Mouse (Mus musculus) intestine, embryonic 15.5 days (tissue): ENCODE data around the gene Utrn. TPM values are rescaled to one million over a fixed set of nuclear protein-coding genes. Genes with fewer than 3 reads are reported as not detected.

Experiments used
- ATAC-seq: fragments of 200-750 bp; cut with Nextera tagmentation; 2 replicates; pipeline ENCODE4 v1.8.0; 2017; ENCODE audit warnings: moderate TSS enrichment, moderate library complexity
- H3K27ac ChIP-seq: fragments of 300-500 bp; sonication (generic); 2 replicates; pipeline ENCODE4 v1.5.1; 2015; ENCODE audit warnings: mild to moderate bottlenecking, inconsistent platforms
- H3K27me3 ChIP-seq: fragments of 300-500 bp; sonication (generic); replicated peaks from 2 replicates; pipeline ENCODE4 v1.6.1; 2015; ENCODE audit warnings: inconsistent platforms
- H3K36me3 ChIP-seq: fragments of 300-500 bp; sonication (generic); 2 replicates; pipeline ENCODE4 v1.6.1; 2015; ENCODE audit warnings: inconsistent platforms
- H3K4me1 ChIP-seq: fragments of 300-500 bp; sonication (generic); replicated peaks from 2 replicates; pipeline ENCODE4 v1.6.1; 2015; ENCODE audit warnings: inconsistent platforms
- H3K4me2 ChIP-seq: fragments of 300-500 bp; sonication (generic); replicated peaks from 2 replicates; pipeline ENCODE4 v1.6.1; 2015; ENCODE audit warnings: mild to moderate bottlenecking, inconsistent platforms
- H3K4me3 ChIP-seq: fragments of 300-500 bp; sonication (generic); replicated peaks from 2 replicates; pipeline ENCODE4 v1.5.1; 2015; ENCODE audit warnings: inconsistent platforms
- H3K9ac ChIP-seq: fragments of 300-500 bp; sonication (generic); 2 replicates; pipeline ENCODE4 v1.6.1; 2015; ENCODE audit warnings: inconsistent platforms
- H3K9me3 ChIP-seq: fragments of 300-500 bp; sonication (generic); 2 replicates; pipeline ENCODE4 v1.6.1; 2016; ENCODE audit warnings: inconsistent platforms
- WGBS: fragments of 180-500 bp; shearing (Covaris S2); methylation state at CpG from one replicate; pipeline ENCODE4 v1.1.7; 2015; 5-methylcytosine and 5-hydroxymethylcytosine counted together
- polyA plus RNA-seq: library from polyadenylated mRNA; unstranded; fragments of >200 nt; fragmentation: Nextera tagmentation; extraction: Ambion mirVana; gene quantifications from 2 replicates; pipeline ENCODE4 v1.2.1, GENCODE M21; 2015

Utrn gene
- polyA plus RNA-seq, 1 experiment from 2014 or later, result 43.8 TPM

- 67% methylated on average over 1 of the region's 1 CpGs for WGBS
- Histone ChIP-seq H3K4me1 (peaks cover 17% of the 10 kb centered on the region; the same call in 1 of the 2 replicates), H3K9ac (no peak overlapping the region), H3K27ac (no peak overlapping the region), H3K4me2 (no peak overlapping the region), H3K36me3 (no peaks in the 10 kb centered on the region), H3K27me3 (no peaks in the 10 kb centered on the region), H3K4me3 (no peak overlapping the region), H3K9me3 (no peaks in the 10 kb centered on the region)
- no peak for ATAC-seq
Observed at GRCm38 (mm10) chr10:12549945-12550540, 319.1 kb downstream of the Utrn start.

- Histone ChIP-seq H3K36me3 (no peaks in the 10 kb centered on the region), H3K4me2 (peak overlapping the region; percentile 74; the same call in 1 of the 2 replicates), H3K4me3 (no peak overlapping the region), H3K27me3 (no peaks in the 10 kb centered on the region), H3K9me3 (no peaks in the 10 kb centered on the region), H3K27ac (no peak overlapping the region), H3K9ac (no peak overlapping the region), H3K4me1 (peaks cover 17% of the 10 kb centered on the region; the same call in 1 of the 2 replicates)
- ATAC-seq, result no peak
- WGBS, result 44% methylated on average over 5 of the region's 5 CpGs
Observed at GRCm38 (mm10) chr10:12549261-12549660, 319.9 kb downstream of the Utrn start.

DNA sequence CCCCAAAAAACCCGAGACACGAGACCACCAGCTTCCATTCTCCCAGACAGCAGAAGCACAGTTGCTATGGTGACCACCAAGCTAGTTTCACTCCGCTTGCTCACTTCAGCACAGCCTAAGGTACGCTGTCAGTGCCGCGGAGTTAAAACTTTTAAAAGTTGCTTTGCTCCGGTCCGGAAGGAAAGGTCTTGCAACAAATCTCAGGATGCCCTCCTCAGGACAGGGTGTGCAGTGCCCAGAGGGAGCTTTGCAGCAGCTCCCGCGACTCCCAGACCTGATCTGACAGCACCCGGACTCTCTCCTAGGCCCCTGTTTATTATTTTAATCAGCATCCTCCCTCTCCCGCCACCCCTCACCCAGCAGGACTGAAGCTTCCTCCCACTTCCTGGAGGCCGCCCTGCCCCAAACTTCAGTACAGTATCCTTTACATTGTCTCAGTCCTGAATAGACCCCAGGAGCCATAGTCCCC lies 320.5 kb downstream of the Utrn start:
- no peak overlapping the region for H3K27ac ChIP-seq
- 0 out of 2 replicates have a peak overlapping the region, but pooled peaks have one; percentile 11 for H3K9ac ChIP-seq
- no peaks in the 10 kb centered on the region for H3K36me3 ChIP-seq
- WGBS, result under 1% methylated on average over 13 of the region's 13 CpGs
- H3K4me1 ChIP-seq, result peaks cover 17% of the 10 kb centered on the region; the same call in 1 of the 2 replicates
- no peaks in the 10 kb centered on the region for H3K27me3 ChIP-seq
- peak overlapping the region; percentile 74 for H3K4me2 ChIP-seq
- peak; percentile 81 for ATAC-seq
- H3K4me3 ChIP-seq, result peak overlapping the region; percentile 37
- no peaks in the 10 kb centered on the region for H3K9me3 ChIP-seq

DNA sequence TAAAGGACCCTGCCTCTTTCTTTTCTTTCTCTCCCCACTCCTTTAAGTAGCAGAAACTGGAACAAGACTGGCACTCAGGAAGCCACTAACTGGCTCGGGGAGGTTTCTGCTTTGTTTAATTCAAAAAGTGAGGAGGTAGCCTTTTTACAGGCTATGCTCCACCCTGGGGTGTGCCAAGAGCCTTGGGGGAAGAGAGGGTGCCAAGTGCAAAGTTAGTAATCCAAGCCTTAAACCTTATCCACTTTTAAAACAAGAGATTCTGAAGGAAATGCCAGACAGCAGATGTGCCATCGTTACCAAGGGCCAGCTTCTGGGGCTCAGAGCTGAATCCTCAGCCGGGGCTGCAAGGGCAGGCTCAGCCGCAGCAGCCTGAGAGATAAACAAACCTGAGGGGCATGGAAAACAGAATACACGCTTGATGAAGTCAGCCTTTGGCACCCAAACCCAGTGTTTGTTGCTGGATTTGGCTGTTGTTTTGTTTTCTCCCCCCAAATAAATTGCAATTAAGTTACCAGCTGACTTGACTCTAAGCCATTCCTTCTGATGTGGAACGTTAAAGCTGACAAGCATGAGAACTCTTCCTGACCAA lies 322.0 kb downstream of the Utrn start:
- Histone ChIP-seq H3K27ac (no peak overlapping the region), H3K4me1 (peaks cover 11% of the 10 kb centered on the region; the same call in 1 of the 2 replicates), H3K9me3 (no peaks in the 10 kb centered on the region), H3K9ac (no peak overlapping the region), H3K27me3 (no peaks in the 10 kb centered on the region), H3K36me3 (no peaks in the 10 kb centered on the region), H3K4me3 (peak overlapping the region; percentile 5; the same call in 1 of the 2 replicates), H3K4me2 (peak overlapping the region; percentile 33)
- WGBS, result 32% methylated on average over 6 of the region's 6 CpGs
- ATAC-seq, result no peak

- Histone ChIP-seq H3K4me3 (no peak overlapping the region), H3K9ac (no peak overlapping the region), H3K9me3 (no peaks in the 10 kb centered on the region), H3K4me1 (peaks cover 11% of the 10 kb centered on the region; the same call in 1 of the 2 replicates), H3K4me2 (no peak overlapping the region), H3K27me3 (no peaks in the 10 kb centered on the region), H3K27ac (no peak overlapping the region), H3K36me3 (no peaks in the 10 kb centered on the region)
- WGBS, result 74% methylated on average over 2 of the region's 2 CpGs
- ATAC-seq, result no peak
Observed at GRCm38 (mm10) chr10:12545440-12545839, 323.7 kb downstream of the Utrn start.

GRCm38 (mm10) chr10:12541757-12542156 lies 327.4 kb downstream of the Utrn start:
- H3K9ac ChIP-seq, result no peak overlapping the region
- H3K4me1 ChIP-seq, result no peaks in the 10 kb centered on the region
- no peak for ATAC-seq
- no peak overlapping the region for H3K27ac ChIP-seq
- no peaks in the 10 kb centered on the region for H3K36me3 ChIP-seq
- H3K4me3 ChIP-seq, result no peak overlapping the region
- H3K9me3 ChIP-seq, result no peaks in the 10 kb centered on the region
- WGBS, result 85% methylated on average over 1 of the region's 1 CpGs
- H3K4me2 ChIP-seq, result no peak overlapping the region
- no peaks in the 10 kb centered on the region for H3K27me3 ChIP-seq

DNA sequence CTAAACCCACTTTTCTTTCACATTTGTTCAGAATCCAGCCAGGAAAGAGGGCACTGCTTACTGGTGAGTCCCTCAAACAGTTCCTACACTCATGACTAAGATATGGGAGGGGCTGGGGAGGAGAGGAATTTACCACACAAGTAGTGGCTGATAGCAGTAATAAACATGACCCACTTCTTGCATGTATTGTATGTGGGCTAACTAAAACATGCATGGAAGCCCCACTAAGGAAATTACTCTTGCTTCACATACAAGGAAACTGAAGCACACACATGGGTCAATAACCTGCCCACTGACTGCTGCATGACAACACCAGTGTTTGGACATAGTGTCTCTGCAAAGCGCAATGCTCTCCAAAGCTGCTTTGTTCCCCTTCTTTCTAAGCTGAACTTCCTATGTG lies 333.9 kb downstream of the Utrn start:
- Histone ChIP-seq H3K9me3 (no peaks in the 10 kb centered on the region), H3K36me3 (no peaks in the 10 kb centered on the region), H3K27ac (no peak overlapping the region), H3K9ac (no peak overlapping the region), H3K27me3 (no peaks in the 10 kb centered on the region), H3K4me3 (no peak overlapping the region), H3K4me2 (no peak overlapping the region), H3K4me1 (no peaks in the 10 kb centered on the region)
- WGBS, result 97% methylated on average over 1 of the region's 1 CpGs
- no peak for ATAC-seq

GRCm38 (mm10) chr10:12534801-12535200 lies 334.4 kb downstream of the Utrn start:
- no peaks in the 10 kb centered on the region for H3K27me3 ChIP-seq
- WGBS, result 75% methylated on average over 3 of the region's 3 CpGs
- no peaks in the 10 kb centered on the region for H3K9me3 ChIP-seq
- H3K27ac ChIP-seq, result no peak overlapping the region
- no peaks in the 10 kb centered on the region for H3K36me3 ChIP-seq
- no peak overlapping the region for H3K9ac ChIP-seq
- no peak overlapping the region for H3K4me2 ChIP-seq
- H3K4me3 ChIP-seq, result no peak overlapping the region
- no peak; the same call in 1 of the 2 replicates for ATAC-seq
- no peaks in the 10 kb centered on the region for H3K4me1 ChIP-seq

- Histone ChIP-seq H3K9ac (no peak overlapping the region), H3K4me2 (no peak overlapping the region), H3K4me3 (no peak overlapping the region), H3K4me1 (no peaks in the 10 kb centered on the region), H3K9me3 (no peaks in the 10 kb centered on the region), H3K27me3 (no peaks in the 10 kb centered on the region), H3K27ac (no peak overlapping the region), H3K36me3 (no peaks in the 10 kb centered on the region)
- no peak for ATAC-seq
- 81% methylated on average over 3 of the region's 3 CpGs for WGBS
Observed at GRCm38 (mm10) chr10:12534301-12534700, 334.9 kb downstream of the Utrn start.

DNA sequence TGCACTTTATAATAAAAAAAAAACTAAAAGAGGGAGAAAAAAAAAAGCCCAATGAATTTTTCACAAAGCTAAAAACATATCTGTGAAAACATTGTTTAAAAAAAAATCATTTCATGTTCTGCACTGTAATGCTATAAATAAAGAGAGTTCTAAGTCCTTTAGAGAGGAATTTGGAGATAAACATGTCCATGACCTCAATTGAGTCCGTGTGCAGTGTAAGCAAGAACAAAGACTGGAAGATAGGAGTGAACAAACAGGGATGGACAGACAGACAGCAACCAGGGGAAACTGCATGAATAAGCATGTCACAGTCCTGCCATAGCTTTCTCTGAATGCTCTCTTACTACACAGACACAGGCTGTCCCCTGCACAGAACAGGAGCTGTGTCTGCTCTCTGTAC lies 347.1 kb downstream of the Utrn start:
- whole genome bisulfite sequencing, result 63% methylated on average over 1 of the region's 1 CpGs
- H3K27ac ChIP-seq, result no peak overlapping the region
- no peaks in the 10 kb centered on the region for H3K36me3 ChIP-seq
- H3K4me1 ChIP-seq, result no peaks in the 10 kb centered on the region
- H3K27me3 ChIP-seq, result no peaks in the 10 kb centered on the region
- no peak overlapping the region for H3K9ac ChIP-seq
- no peaks in the 10 kb centered on the region for H3K9me3 ChIP-seq
- ATAC-seq, result no peak
- no peak overlapping the region for H3K4me2 ChIP-seq
- H3K4me3 ChIP-seq, result no peak overlapping the region

- no peak overlapping the region for H3K27ac ChIP-seq
- H3K4me3 ChIP-seq, result no peak overlapping the region
- H3K36me3 ChIP-seq, result no peaks in the 10 kb centered on the region
- ATAC-seq, result no peak
- H3K9me3 ChIP-seq, result no peaks in the 10 kb centered on the region
- H3K9ac ChIP-seq, result no peak overlapping the region
- no peaks in the 10 kb centered on the region for H3K27me3 ChIP-seq
- H3K4me2 ChIP-seq, result no peak overlapping the region
- no peaks in the 10 kb centered on the region for H3K4me1 ChIP-seq
- 69% methylated on average over 3 of the region's 3 CpGs for whole genome bisulfite sequencing
Observed at GRCm38 (mm10) chr10:12518162-12518561, 351.0 kb downstream of the Utrn start.

DNA sequence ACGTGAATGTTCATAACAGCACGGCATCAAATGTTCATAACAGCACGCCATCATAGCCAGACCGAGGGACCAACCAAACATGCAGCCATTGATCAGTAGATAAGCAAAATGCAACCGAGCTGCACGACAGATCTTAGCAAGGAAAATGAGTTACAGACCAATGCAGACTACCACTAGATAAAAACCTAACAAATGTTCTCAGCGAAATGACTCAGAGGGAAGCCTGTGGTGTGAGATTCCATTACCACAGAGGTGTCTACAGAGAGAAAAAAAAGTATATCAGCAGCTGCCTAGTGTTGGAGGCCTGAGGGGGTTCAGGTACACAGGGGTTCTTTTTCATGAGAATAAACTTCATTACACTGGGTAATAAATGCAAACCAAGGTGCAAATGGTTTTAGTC lies 363.6 kb downstream of the Utrn start:
- WGBS, result 87% methylated on average over 7 of the region's 7 CpGs

GRCm38 (mm10) chr10:12500489-12500888 lies 368.7 kb downstream of the Utrn start:
- no peak overlapping the region for H3K4me3 ChIP-seq
- WGBS, result 84% methylated on average over 5 of the region's 5 CpGs
- H3K4me1 ChIP-seq, result no peaks in the 10 kb centered on the region
- H3K36me3 ChIP-seq, result no peaks in the 10 kb centered on the region
- H3K27ac ChIP-seq, result no peak overlapping the region
- no peak overlapping the region for H3K4me2 ChIP-seq
- no peak overlapping the region for H3K9ac ChIP-seq
- no peak for ATAC-seq
- no peaks in the 10 kb centered on the region for H3K27me3 ChIP-seq
- no peaks in the 10 kb centered on the region for H3K9me3 ChIP-seq

More for the DNA sequence above, 363.6 kb downstream of the Utrn start:
- H3K4me3 ChIP-seq, result no peak overlapping the region
- no peaks in the 10 kb centered on the region for H3K36me3 ChIP-seq
- no peak for ATAC-seq
- H3K4me1 ChIP-seq, result no peaks in the 10 kb centered on the region
- no peak overlapping the region for H3K27ac ChIP-seq
- no peaks in the 10 kb centered on the region for H3K27me3 ChIP-seq
- H3K9ac ChIP-seq, result no peak overlapping the region
- no peaks in the 10 kb centered on the region for H3K9me3 ChIP-seq
- H3K4me2 ChIP-seq, result no peak overlapping the region
